Mouse (Mus musculus): ENCODE results near the gene Itsn1.

Gene Itsn1

GRCm38 (mm10) chr16:91811339-91811738 lies 82.3 kb downstream of the Itsn1 start:
- no peak for DNase-seq (ENCODE audit: low spot score in 2 of 2)

GRCm38 (mm10) chr16:91811876-91812275 lies 82.8 kb downstream of the Itsn1 start:
- no peak for DNase-seq (ENCODE audit: low spot score in 2 of 2)

- DNase-seq (ENCODE audit: low spot score in 2 of 2) = no peak
These were observed 84.5 kb downstream of the Itsn1 start for GRCm38 (mm10) chr16:91813543-91813942.

GRCm38 (mm10) chr16:91815067-91815466 lies 86.0 kb downstream of the Itsn1 start:
- no peak for DNase-seq (ENCODE audit: low spot score in 2 of 2)

GRCm38 (mm10) chr16:91820299-91820698 lies 91.2 kb downstream of the Itsn1 start:
- no peak for DNase-seq (ENCODE audit: low spot score in 2 of 2)

- DNase-seq (ENCODE audit: low spot score in 2 of 2) = no peak
These were observed 93.2 kb downstream of the Itsn1 start for GRCm38 (mm10) chr16:91822325-91822724.

GRCm38 (mm10) chr16:91822759-91823158 lies 93.7 kb downstream of the Itsn1 start:
- DNase-seq (ENCODE audit: low spot score in 2 of 2) = no peak

- DNase-seq (ENCODE audit: low spot score in 2 of 2) = no peak
These were observed 96.8 kb downstream of the Itsn1 start for GRCm38 (mm10) chr16:91825774-91826325.

- DNase-seq (ENCODE audit: low spot score in 2 of 2) = no peak
These were observed 97.8 kb downstream of the Itsn1 start for GRCm38 (mm10) chr16:91826893-91827292.

GRCm38 (mm10) chr16:91827456-91827855 lies 98.4 kb downstream of the Itsn1 start:
- no peak for DNase-seq (ENCODE audit: low spot score in 2 of 2)

- DNase-seq (ENCODE audit: low spot score in 2 of 2) = no peak
These were observed 99.1 kb downstream of the Itsn1 start for GRCm38 (mm10) chr16:91828160-91828559.

- DNase-seq (ENCODE audit: low spot score in 2 of 2) = no peak
These were observed 99.5 kb downstream of the Itsn1 start for GRCm38 (mm10) chr16:91828603-91829002.

GRCm38 (mm10) chr16:91829121-91829520 lies 100.0 kb downstream of the Itsn1 start:
- DNase-seq (ENCODE audit: low spot score in 2 of 2) = no peak

GRCm38 (mm10) chr16:91830260-91830659 lies 101.2 kb downstream of the Itsn1 start:
- no peak for DNase-seq (ENCODE audit: low spot score in 2 of 2)

GRCm38 (mm10) chr16:91833121-91833520 lies 104.0 kb downstream of the Itsn1 start:
- no peak for DNase-seq (ENCODE audit: low spot score in 2 of 2)

GRCm38 (mm10) chr16:91833558-91833957 lies 104.5 kb downstream of the Itsn1 start:
- no peak for DNase-seq (ENCODE audit: low spot score in 2 of 2)

GRCm38 (mm10) chr16:91833981-91834380 lies 104.9 kb downstream of the Itsn1 start:
- no peak for DNase-seq (ENCODE audit: low spot score in 2 of 2)

GRCm38 (mm10) chr16:91835790-91836189 lies 106.7 kb downstream of the Itsn1 start:
- DNase-seq (ENCODE audit: low spot score in 2 of 2) = no peak

GRCm38 (mm10) chr16:91836592-91837557 lies 107.8 kb downstream of the Itsn1 start:
- no peak for DNase-seq (ENCODE audit: low spot score in 2 of 2)

- DNase-seq (ENCODE audit: low spot score in 2 of 2) = no peak
These were observed 108.5 kb downstream of the Itsn1 start for GRCm38 (mm10) chr16:91837558-91838041.

GRCm38 (mm10) chr16:91838771-91839170 lies 109.7 kb downstream of the Itsn1 start:
- no peak for DNase-seq (ENCODE audit: low spot score in 2 of 2)

- DNase-seq (ENCODE audit: low spot score in 2 of 2) = no peak
These were observed 110.4 kb downstream of the Itsn1 start for GRCm38 (mm10) chr16:91839462-91839861.

Data from urinary bladder, postnatal 4 days (tissue).